8 mouse cellular contexts compared by ENCODE assay signal in genomic region chr2:158673493-158673892, GRCm38 (mm10). TPM values are rescaled to one million over a fixed set of nuclear protein-coding genes. Genes with fewer than 3 reads are reported as not detected.
DNase-seq lines count a peak whose midpoint lies in the region; ATAC-seq lines count a peak whose summit lies in the region.

No protein-coding gene starts in this region.

- H3K4me3 ChIP-seq in kidney, embryonic 15.5 days (replicated peaks), result no peak overlapping the region
- H3K4me3 ChIP-seq in embryonic facial prominence, embryonic 10.5 days, result no peak overlapping the region
- no peak overlapping the region for H3K4me3 ChIP-seq in hindbrain, embryonic 15.5 days

- 57% methylated on average over 4 of the region's 4 CpGs for WGBS in kidney, embryonic 15.5 days
- WGBS in embryonic facial prominence, embryonic 10.5 days, result 66% methylated on average over 4 of the region's 4 CpGs
- WGBS in hindbrain, embryonic 15.5 days, result 44% methylated on average over 4 of the region's 4 CpGs

- H3K36me3 ChIP-seq in kidney, embryonic 15.5 days, result no peaks in the 10 kb centered on the region
- no peaks in the 10 kb centered on the region for H3K36me3 ChIP-seq in embryonic facial prominence, embryonic 10.5 days (replicated peaks)
- H3K36me3 ChIP-seq in hindbrain, embryonic 15.5 days, result no peaks in the 10 kb centered on the region

- no peak for ATAC-seq in kidney, embryonic 15.5 days (replicated peaks; ENCODE audit: low FRiP score)
- peak; percentile 36 for ATAC-seq in hindbrain, embryonic 15.5 days (ENCODE audit: low FRiP score, low read depth)

- intact Hi-C loops in left cerebral cortex, postnatal 36 days (cut with DNase I), result no loop called here

- no peaks in the 10 kb centered on the region for H3K9me3 ChIP-seq in kidney, embryonic 15.5 days (replicated peaks)
- no peaks in the 10 kb centered on the region for H3K9me3 ChIP-seq in embryonic facial prominence, embryonic 10.5 days
- no peaks in the 10 kb centered on the region for H3K9me3 ChIP-seq in hindbrain, embryonic 15.5 days

- no peak overlapping the region for H3K9ac ChIP-seq in kidney, embryonic 15.5 days
- H3K9ac ChIP-seq in hindbrain, embryonic 15.5 days, result no peak overlapping the region

- peak overlapping the region; percentile 76 for H3K27ac ChIP-seq in kidney, embryonic 15.5 days
- no peak overlapping the region for H3K27ac ChIP-seq in embryonic facial prominence, embryonic 10.5 days (replicated peaks)
- H3K27ac ChIP-seq in hindbrain, embryonic 15.5 days (replicated peaks), result peak overlapping the region; percentile 61

- H3K27me3 ChIP-seq in kidney, embryonic 15.5 days, result peaks cover 25% of the 10 kb centered on the region
- H3K27me3 ChIP-seq in embryonic facial prominence, embryonic 10.5 days (replicated peaks; ENCODE audit: low read depth, poor library complexity, severe bottlenecking), result peaks cover 26% of the 10 kb centered on the region
- 0 out of 2 replicates have a peak, but pooled peaks cover 5% of the 10 kb centered on the region for H3K27me3 ChIP-seq in hindbrain, embryonic 15.5 days

- peaks cover 60% of the 10 kb centered on the region for H3K4me1 ChIP-seq in kidney, embryonic 15.5 days
- H3K4me1 ChIP-seq in embryonic facial prominence, embryonic 10.5 days, result peaks cover 60% of the 10 kb centered on the region
- H3K4me1 ChIP-seq in hindbrain, embryonic 15.5 days (replicated peaks), result peaks cover 41% of the 10 kb centered on the region

- no peak for DNase-seq in kidney, postnatal 25 days
- DNase-seq in embryonic facial prominence, embryonic 10.5 days (ENCODE audit: low spot score), result peak; percentile 27
- DNase-seq in spleen, adult 12 weeks (ENCODE audit: low spot score), result peak; percentile 34
- DNase-seq in right cerebral cortex, postnatal 25 days, result no peak
- no peak for DNase-seq in left cerebral cortex, postnatal 36 days (ENCODE audit: low spot score in 2 of 2)
- DNase-seq in frontal cortex, postnatal 10 days (ENCODE audit: low spot score in 2 of 2), result no peak

- H3K4me2 ChIP-seq in kidney, embryonic 15.5 days, result 0 out of 2 replicates have a peak overlapping the region, but pooled peaks have one; percentile 5
- no peak overlapping the region for H3K4me2 ChIP-seq in hindbrain, embryonic 15.5 days

RNA-seq across cellular contexts. Expression of gene Ppp1r16b, which starts 8.3 kb away (rescaled TPM):
- 14.9 and 15.3 TPM in 2 replicates for polyA plus RNA-seq in kidney, embryonic 15.5 days (2015; fragmentation: Nextera tagmentation; extraction: Ambion mirVana)
- polyA plus RNA-seq in embryonic facial prominence, embryonic 10.5 days (2016; fragmentation: Nextera tagmentation; extraction: Ambion mirVana), result 3.3 TPM in 2 replicates
- polyA plus RNA-seq in hindbrain, embryonic 15.5 days (2015; fragmentation: Nextera tagmentation; extraction: Ambion mirVana), result 22.1 and 23.4 TPM in 2 replicates
- total RNA-seq in left cerebral cortex, postnatal 36 days (2021), result 100 to 1,000 TPM; 125 to 129 TPM

RNA-seq across cellular contexts. Expression of gene Actr5, which starts 48.8 kb away (rescaled TPM):
- 10.9 and 12.3 TPM in 2 replicates for polyA plus RNA-seq in kidney, embryonic 15.5 days (2015; fragmentation: Nextera tagmentation; extraction: Ambion mirVana)
- 14.4 and 16.7 TPM in 2 replicates for polyA plus RNA-seq in embryonic facial prominence, embryonic 10.5 days (2016; fragmentation: Nextera tagmentation; extraction: Ambion mirVana)
- polyA plus RNA-seq in hindbrain, embryonic 15.5 days (2015; fragmentation: Nextera tagmentation; extraction: Ambion mirVana), result 12.0 and 13.1 TPM in 2 replicates
- 10 to 100 TPM; 12.1 to 13.1 TPM for total RNA-seq in left cerebral cortex, postnatal 36 days (2021)

Comparison
In these comparisons a context has a peak if more than half of its experiments do, and no peak if none do; other contexts are left out.
1. DNase-seq: peak in embryonic facial prominence, embryonic 10.5 days (single experiment) and spleen, adult 12 weeks (single experiment); none in kidney, postnatal 25 days (0 of 2), right cerebral cortex, postnatal 25 days (single experiment), left cerebral cortex, postnatal 36 days (0 of 2) and frontal cortex, postnatal 10 days (0 of 2).